Mouse (Mus musculus): ENCODE data around the gene Rmi2. TPM values are rescaled to one million over a fixed set of nuclear protein-coding genes. Genes with fewer than 3 reads are reported as not detected.

Gene Rmi2
- polyA plus RNA-seq, 1 experiment from 2014 or later, result 4.8 TPM

GRCm38 (mm10) chr16:10827766-10828460 lies 6.9 kb upstream of the Rmi2 start:
- Histone ChIP-seq H3K9ac (no peak overlapping the region), H3K36me3 (ENCODE audit: insufficient read depth) (no peaks in the 10 kb centered on the region), H3K4me1 (ENCODE audit: insufficient read depth) (no peaks in the 10 kb centered on the region), H3K4me2 (no peak overlapping the region), H3K4me3 (ENCODE audit: low read depth, low read length) (no peak overlapping the region), H3K27ac (ENCODE audit: low read depth) (no peak overlapping the region), H3K9me3 (ENCODE audit: low read depth, low read length) (no peaks in the 10 kb centered on the region), H3K27me3 (ENCODE audit: insufficient read depth, low read length) (no peaks in the 10 kb centered on the region)
- ATAC-seq (ENCODE audit: insufficient read depth) (no peak), DNase-seq (no peak)
- 73% methylated on average over 7 of the region's 7 CpGs for WGBS
- no peak for TF ChIP-seq CTCF (IDR thresholded peaks at IDR 0.05; ENCODE audit: low read depth)

GRCm38 (mm10) chr16:10828461-10828805 lies 6.4 kb upstream of the Rmi2 start:
- H3K4me3 ChIP-seq (ENCODE audit: low read depth, low read length), result no peak overlapping the region
- no peaks in the 10 kb centered on the region for H3K9me3 ChIP-seq (ENCODE audit: low read depth, low read length)
- 69% methylated on average over 4 of the region's 4 CpGs for WGBS
- DNase-seq (no peak), ATAC-seq (ENCODE audit: insufficient read depth) (no peak)
- TF ChIP-seq CTCF (IDR thresholded peaks at IDR 0.05; ENCODE audit: low read depth), result no peak
- H3K4me2 ChIP-seq, result no peak overlapping the region
- H3K4me1 ChIP-seq (ENCODE audit: insufficient read depth), result no peaks in the 10 kb centered on the region
- no peaks in the 10 kb centered on the region for H3K36me3 ChIP-seq (ENCODE audit: insufficient read depth)
- H3K9ac ChIP-seq, result no peak overlapping the region
- no peaks in the 10 kb centered on the region for H3K27me3 ChIP-seq (ENCODE audit: insufficient read depth, low read length)
- no peak overlapping the region for H3K27ac ChIP-seq (ENCODE audit: low read depth)

GRCm38 (mm10) chr16:10834542-10834910 lies 333 bp upstream of the Rmi2 start:
- peak; percentile 3; the same call in 1 of the 2 replicates for ATAC-seq (ENCODE audit: insufficient read depth)
- peak overlapping the region; percentile 80 for H3K4me3 ChIP-seq (ENCODE audit: low read depth, low read length)
- no peaks in the 10 kb centered on the region for H3K9me3 ChIP-seq (ENCODE audit: low read depth, low read length)
- H3K4me2 ChIP-seq, result peak overlapping the region; percentile 90
- 5% methylated on average over 12 of the region's 12 CpGs for WGBS
- no peak for TF ChIP-seq CTCF (IDR thresholded peaks at IDR 0.05; ENCODE audit: low read depth)
- peaks cover 13% of the 10 kb centered on the region for H3K4me1 ChIP-seq (ENCODE audit: insufficient read depth)
- no peaks in the 10 kb centered on the region for H3K27me3 ChIP-seq (ENCODE audit: insufficient read depth, low read length)
- DNase-seq, result peak; percentile 55
- H3K9ac ChIP-seq, result peak overlapping the region; percentile 83
- no peak overlapping the region; the same call in 1 of the 2 replicates for H3K27ac ChIP-seq (ENCODE audit: low read depth)
- no peaks in the 10 kb centered on the region for H3K36me3 ChIP-seq (ENCODE audit: insufficient read depth)

GRCm38 (mm10) chr16:10836388-10836787 lies 1.5 kb downstream of the Rmi2 start:
- DNase-seq (no peak), ATAC-seq (ENCODE audit: insufficient read depth) (no peak)
- Histone ChIP-seq H3K4me2 (no peak overlapping the region), H3K27ac (ENCODE audit: low read depth) (no peak overlapping the region), H3K36me3 (ENCODE audit: insufficient read depth) (peaks cover 7% of the 10 kb centered on the region; the same call in 1 of the 2 replicates), H3K9ac (no peak overlapping the region), H3K4me1 (ENCODE audit: insufficient read depth) (peaks cover 13% of the 10 kb centered on the region), H3K27me3 (ENCODE audit: insufficient read depth, low read length) (no peaks in the 10 kb centered on the region), H3K9me3 (ENCODE audit: low read depth, low read length) (no peaks in the 10 kb centered on the region), H3K4me3 (ENCODE audit: low read depth, low read length) (no peak overlapping the region)
- TF ChIP-seq CTCF (IDR thresholded peaks at IDR 0.05; ENCODE audit: low read depth), result no peak
- WGBS, result 84% methylated on average over 3 of the region's 3 CpGs

- WGBS, result 78% methylated on average over 3 of the region's 3 CpGs
- TF ChIP-seq CTCF (IDR thresholded peaks at IDR 0.05; ENCODE audit: low read depth), result no peak
Measured at GRCm38 (mm10) chr16:10837250-10837649, 2.4 kb downstream of the Rmi2 start.

GRCm38 (mm10) chr16:10837903-10838302 lies 3.0 kb downstream of the Rmi2 start:
- DNase-seq (no peak), ATAC-seq (ENCODE audit: insufficient read depth) (no peak)
- TF ChIP-seq CTCF (IDR thresholded peaks at IDR 0.05; ENCODE audit: low read depth), result no peak
- no peaks in the 10 kb centered on the region for H3K27me3 ChIP-seq (ENCODE audit: insufficient read depth, low read length)
- H3K9ac ChIP-seq, result no peak overlapping the region
- H3K27ac ChIP-seq (ENCODE audit: low read depth), result peak overlapping the region; percentile 54; the same call in 1 of the 2 replicates
- H3K9me3 ChIP-seq (ENCODE audit: low read depth, low read length), result no peaks in the 10 kb centered on the region
- 88% methylated on average over 1 of the region's 1 CpGs for WGBS
- peaks cover 8% of the 10 kb centered on the region; the same call in 1 of the 2 replicates for H3K36me3 ChIP-seq (ENCODE audit: insufficient read depth)
- no peak overlapping the region for H3K4me2 ChIP-seq
- H3K4me3 ChIP-seq (ENCODE audit: low read depth, low read length), result no peak overlapping the region
- peaks cover 13% of the 10 kb centered on the region for H3K4me1 ChIP-seq (ENCODE audit: insufficient read depth)

More at GRCm38 (mm10) chr16:10837250-10837649, 2.4 kb downstream of the Rmi2 start:
- Histone ChIP-seq H3K9me3 (ENCODE audit: low read depth, low read length) (no peaks in the 10 kb centered on the region), H3K27ac (ENCODE audit: low read depth) (no peak overlapping the region), H3K4me1 (ENCODE audit: insufficient read depth) (peaks cover 13% of the 10 kb centered on the region), H3K27me3 (ENCODE audit: insufficient read depth, low read length) (no peaks in the 10 kb centered on the region), H3K4me2 (no peak overlapping the region), H3K4me3 (ENCODE audit: low read depth, low read length) (no peak overlapping the region), H3K36me3 (ENCODE audit: insufficient read depth) (peaks cover 8% of the 10 kb centered on the region; the same call in 1 of the 2 replicates), H3K9ac (no peak overlapping the region)
- ATAC-seq (ENCODE audit: insufficient read depth) (no peak), DNase-seq (no peak)

GRCm38 (mm10) chr16:10838487-10839245 lies 3.8 kb downstream of the Rmi2 start:
- TF ChIP-seq CTCF (IDR thresholded peaks at IDR 0.05; ENCODE audit: low read depth), result no peak
- Histone ChIP-seq H3K27ac (ENCODE audit: low read depth) (peak overlapping the region; percentile 54; the same call in 1 of the 2 replicates), H3K4me3 (ENCODE audit: low read depth, low read length) (no peak overlapping the region), H3K9me3 (ENCODE audit: low read depth, low read length) (no peaks in the 10 kb centered on the region), H3K4me1 (ENCODE audit: insufficient read depth) (peaks cover 17% of the 10 kb centered on the region), H3K27me3 (ENCODE audit: insufficient read depth, low read length) (no peaks in the 10 kb centered on the region), H3K9ac (no peak overlapping the region), H3K36me3 (ENCODE audit: insufficient read depth) (peaks cover 8% of the 10 kb centered on the region; the same call in 1 of the 2 replicates), H3K4me2 (peak overlapping the region; percentile 6; the same call in 1 of the 2 replicates)
- ATAC-seq (ENCODE audit: insufficient read depth) (no peak), DNase-seq (peak; percentile 50)
- 49% methylated on average over 10 of the region's 10 CpGs for WGBS
